Mouse (Mus musculus) ES-E14 (cell line): Measurements from ENCODE around the gene Tbrg4. TPM values are rescaled to one million over a fixed set of nuclear protein-coding genes. Genes with fewer than 3 reads are reported as not detected.

Source experiments
- DNase-seq: peaks from one replicate; pipeline ENCODE4 v3.0.0-alpha.2; 2013; ENCODE audit warnings: low read depth, low spot score
- H3K27ac ChIP-seq: 2 replicates; pipeline ENCODE4 v1.5.1; 2012; ENCODE audit warnings: low read depth, mild to moderate bottlenecking, low read length, moderate library complexity, mixed read lengths; ENCODE audit not compliant: poor library complexity, insufficient read depth, severe bottlenecking
- H3K36me3 ChIP-seq: 2 replicates; pipeline ENCODE4 v1.6.1; 2012; ENCODE audit warnings: mild to moderate bottlenecking, low read length, moderate library complexity, mixed read lengths; ENCODE audit not compliant: control insufficient read depth, poor library complexity, insufficient read depth, severe bottlenecking
- H3K4me1 ChIP-seq, 2 experiments: fragments of 150-350 bp in 1 of 2; sonication (generic) in 1 of 2; 2 replicates each; pipeline ENCODE4 v1.6.1; 2012; ENCODE audit warnings: low read length in 2 of 2, mild to moderate bottlenecking in 1 of 2, mixed read lengths in 1 of 2; ENCODE audit not compliant: control insufficient read depth in 2 of 2, insufficient read depth in 2 of 2, poor library complexity in 1 of 2
- H3K4me3 ChIP-seq, 2 experiments: fragments of 150-350 bp in 1 of 2; sonication (generic) in 1 of 2; 2 replicates each; pipeline ENCODE4 v1.5.1; 2012; ENCODE audit warnings: low read length in 2 of 2, low read depth in 1 of 2, mild to moderate bottlenecking in 1 of 2, mixed read lengths in 1 of 2; ENCODE audit not compliant: insufficient read depth in 1 of 2, poor library complexity in 1 of 2, severe bottlenecking in 1 of 2
- H3K9ac ChIP-seq: 2 replicates; pipeline ENCODE4 v1.6.1; 2012; ENCODE audit warnings: low read depth, mild to moderate bottlenecking, low read length, mixed read lengths; ENCODE audit not compliant: poor library complexity, insufficient read depth, severe bottlenecking
- H3K9me3 ChIP-seq: fragments of 150-350 bp; sonication (generic); 2 replicates; pipeline ENCODE4 v1.6.1; 2012; ENCODE audit warnings: low read depth, mild to moderate bottlenecking, low read length; ENCODE audit not compliant: control insufficient read depth, insufficient read depth
- CHD2 ChIP-seq: IDR thresholded peaks from 2 replicates; pipeline ENCODE4 v1.6.1; 2014; ENCODE audit warnings: mild to moderate bottlenecking, low read depth, low read length, inconsistent platforms
- HCFC1 ChIP-seq: IDR thresholded peaks from 2 replicates; pipeline ENCODE4 v1.6.1; 2012; ENCODE audit warnings: low read length, inconsistent platforms, borderline replicate concordance; ENCODE audit not compliant: insufficient read depth
- MAFK ChIP-seq: IDR thresholded peaks from 2 replicates; pipeline ENCODE4 v1.6.1; 2014; ENCODE audit warnings: mild to moderate bottlenecking, low read depth, low read length, inconsistent platforms; ENCODE audit not compliant: insufficient read depth
- ZC3H11A ChIP-seq: IDR thresholded peaks from 2 replicates; pipeline ENCODE4 v1.6.1; 2012; ENCODE audit warnings: low read depth, mild to moderate bottlenecking, inconsistent platforms, low read length, borderline replicate concordance
- ZNF384 ChIP-seq: IDR thresholded peaks from 2 replicates; pipeline ENCODE4 v1.6.1; 2012; ENCODE audit warnings: low read depth, low read length, inconsistent platforms
- in situ Hi-C, 2 experiments: fragments of 600-800 bp; cut with MboI; formaldehyde crosslinking; loops; one replicate each; pipeline ENCODE4 v1.15.1; 2025; ENCODE audit warnings: low sequenced_read_pairs in 2 of 2, inconsistent platforms in 1 of 2; ENCODE audit not compliant: unreplicated experiment in 2 of 2
- total RNA-seq: library from RNA; depleted of rRNA; stranded (reverse); fragments of 300-350 nt; gene quantifications from 2 replicates; pipeline ENCODE4 v1.2.3, GENCODE M21; 2012; rRNA removed

Tbrg4 gene
- total RNA-seq: 178 and 226 TPM in 2 replicates

DNA sequence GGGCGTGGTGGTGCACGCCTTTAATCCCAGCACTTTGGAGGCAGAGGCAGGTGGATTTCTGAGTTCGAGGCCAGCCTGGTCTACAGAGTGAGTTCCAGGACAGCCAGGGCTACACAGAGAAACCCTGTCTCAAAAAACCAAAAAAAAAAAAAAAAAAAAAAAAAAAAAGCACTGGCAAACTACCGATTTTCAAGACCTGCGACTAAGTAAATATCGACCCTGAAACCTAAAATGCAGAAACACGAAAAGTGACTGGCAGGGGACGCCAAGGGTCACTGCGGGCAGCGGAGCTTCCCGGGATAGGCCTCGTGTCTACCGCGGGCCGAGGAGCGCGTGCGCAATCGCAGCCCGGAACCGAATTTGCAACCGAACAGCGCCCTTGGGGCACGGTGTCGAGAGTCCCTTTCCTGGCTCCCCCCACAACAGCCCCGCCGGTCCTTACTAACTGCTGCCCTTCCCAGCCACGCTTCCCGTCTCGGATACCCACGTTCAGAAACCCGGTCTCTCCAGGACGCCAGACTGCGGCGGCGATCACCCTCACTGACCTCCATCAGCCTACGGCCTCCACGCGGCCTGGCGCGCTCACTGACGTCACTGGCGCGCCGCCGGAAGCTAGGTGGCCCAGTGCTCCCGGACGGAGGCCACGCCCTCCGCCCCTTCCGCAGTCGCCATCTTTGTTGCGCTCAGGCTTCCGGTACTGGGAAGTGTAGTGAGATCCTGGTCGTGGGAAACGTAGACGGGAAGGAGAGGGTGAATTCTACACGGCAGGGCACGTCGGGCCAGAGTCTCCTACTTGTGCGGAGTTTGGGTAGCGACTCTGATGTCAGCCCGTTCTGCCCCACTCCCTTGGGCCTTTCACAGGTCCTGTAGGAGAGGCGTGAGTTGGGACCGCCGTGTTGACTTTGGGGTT is at the start of gene Tbrg4:
Tbrg4 (minus strand) TSS at position 590 of the 910 bp plus-strand sequence.
- TF ChIP-seq MAFK: no peak
- peak; percentile 84 for TF ChIP-seq HCFC1
- peak; percentile 87 for TF ChIP-seq ZNF384
- H3K27ac ChIP-seq: peak within 1 kb of the TSS; percentile 96
- DNase-seq: peak; percentile 90
- peak within 1 kb of the TSS; percentile 99 for H3K9ac ChIP-seq
- H3K4me1 ChIP-seq: peaks cover 2 to 3% of the 10 kb centered on the region in 2 experiments; a peak in 1 of 4 replicates
- no peaks in the 10 kb centered on the region for H3K9me3 ChIP-seq
- peak within 1 kb of the TSS; percentile 86 for H3K4me3 ChIP-seq
- H3K36me3 ChIP-seq: peaks cover 37% of the 10 kb centered on the region
- in situ Hi-C loops: no loop called here

DNA sequence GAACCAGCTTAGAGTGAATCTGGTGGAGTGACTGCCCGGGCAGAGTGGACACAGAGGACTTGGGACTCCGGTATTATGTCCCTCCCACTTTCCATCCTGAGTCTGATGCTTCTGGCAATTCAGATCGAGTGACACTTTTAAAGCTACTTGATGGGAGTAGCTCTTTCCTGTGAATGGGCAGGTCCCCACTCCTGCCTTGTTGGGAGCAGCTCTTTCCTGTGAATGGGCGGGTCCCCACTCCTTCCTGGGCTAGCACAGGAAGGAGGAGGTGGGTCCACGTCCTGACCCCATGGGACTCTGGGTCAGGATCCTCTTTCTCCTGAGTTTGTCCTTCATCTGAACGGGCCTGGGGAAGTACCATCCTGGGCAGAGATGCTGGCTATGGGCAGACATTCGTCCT is 49.5 kb upstream of the Tbrg4 start:
- H3K27ac ChIP-seq: no peak overlapping the region
- H3K36me3 ChIP-seq: peaks cover 6% of the 10 kb centered on the region; the same call in 1 of the 2 replicates
- in situ Hi-C loops: no loop called here
- DNase-seq: no peak
- H3K9me3 ChIP-seq: no peaks in the 10 kb centered on the region
- H3K9ac ChIP-seq: no peak overlapping the region
- no peak for TF ChIP-seq ZNF384
- no peak for TF ChIP-seq HCFC1
- TF ChIP-seq CHD2: no peak
- TF ChIP-seq MAFK: no peak
- TF ChIP-seq ZC3H11A: no peak
- peaks cover 0 to 10% of the 10 kb centered on the region in 2 experiments; a peak in 1 of 4 replicates for H3K4me1 ChIP-seq
- H3K4me3 ChIP-seq: no peak overlapping the region

DNA sequence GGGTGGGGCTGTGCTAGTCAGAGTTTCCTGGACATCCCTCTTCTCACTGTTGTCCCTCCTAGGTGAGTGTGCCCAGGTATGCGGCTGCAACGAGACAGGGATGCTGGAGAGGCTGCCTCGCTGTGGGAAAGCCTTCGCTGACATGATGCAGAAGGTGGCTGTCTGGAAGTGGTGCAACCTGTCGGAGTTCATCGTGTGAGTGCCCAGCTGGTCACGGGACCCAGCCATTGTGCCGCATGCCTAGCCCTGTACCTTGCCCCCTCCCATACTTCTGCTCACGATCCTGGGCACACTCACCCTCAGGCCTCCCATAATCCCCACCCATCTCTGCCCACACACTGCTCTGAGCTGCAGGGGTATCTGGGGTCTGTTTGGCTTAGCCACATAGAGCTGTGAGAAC is 48.8 kb upstream of the Tbrg4 start:
- H3K9ac ChIP-seq: no peak overlapping the region
- H3K9me3 ChIP-seq: no peaks in the 10 kb centered on the region
- H3K36me3 ChIP-seq: peaks cover 6% of the 10 kb centered on the region; the same call in 1 of the 2 replicates
- no peak overlapping the region for H3K27ac ChIP-seq
- H3K4me1 ChIP-seq: peaks cover 0 to 5% of the 10 kb centered on the region in 2 experiments; a peak in 1 of 4 replicates
- in situ Hi-C loops: loop anchor here in 1 of 2 experiments (25.0 kb wide), 1 partner anchor 488 kb away; no protein-coding TSS in a partner anchor
- no peak for DNase-seq
- no peak overlapping the region for H3K4me3 ChIP-seq
- TF ChIP-seq ZNF384 (no peak), MAFK (no peak), ZC3H11A (no peak), HCFC1 (no peak), CHD2 (no peak)

DNA sequence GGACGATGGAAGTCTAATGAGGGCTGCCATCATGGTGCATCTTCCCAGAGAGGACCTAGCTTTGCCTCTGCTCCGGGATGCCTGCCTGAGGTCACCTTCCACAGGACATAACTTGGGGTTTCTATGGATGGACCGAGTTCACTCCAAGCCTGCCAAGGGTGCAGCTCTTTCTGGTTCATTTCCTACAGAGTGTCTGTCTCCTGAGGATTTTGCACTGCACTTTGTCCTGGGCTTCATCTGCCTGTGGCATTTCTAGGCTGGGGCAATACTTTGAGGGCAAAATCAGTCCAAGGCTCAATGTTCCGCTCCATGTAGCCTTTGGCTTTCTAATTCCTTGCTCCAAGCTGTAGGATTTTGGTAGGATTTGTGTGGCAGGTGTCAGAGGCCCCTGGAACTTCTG is 45.0 kb upstream of the Tbrg4 start:
- Histone ChIP-seq H3K9ac (no peak overlapping the region), H3K9me3 (no peaks in the 10 kb centered on the region), H3K36me3 (peaks cover 6% of the 10 kb centered on the region; the same call in 1 of the 2 replicates), H3K4me1 (peaks cover 0 to 2% of the 10 kb centered on the region in 2 experiments; a peak in 1 of 4 replicates), H3K27ac (no peak overlapping the region), H3K4me3 (no peak overlapping the region)
- in situ Hi-C loops: loop anchor here in 1 of 2 experiments (25.0 kb wide), 1 partner anchor 491 kb away; no protein-coding TSS in a partner anchor
- no peak for TF ChIP-seq MAFK
- TF ChIP-seq ZC3H11A: no peak
- no peak for DNase-seq
